ENCODE assay signal across 14 mouse cellular contexts in the genomic region with DNA sequence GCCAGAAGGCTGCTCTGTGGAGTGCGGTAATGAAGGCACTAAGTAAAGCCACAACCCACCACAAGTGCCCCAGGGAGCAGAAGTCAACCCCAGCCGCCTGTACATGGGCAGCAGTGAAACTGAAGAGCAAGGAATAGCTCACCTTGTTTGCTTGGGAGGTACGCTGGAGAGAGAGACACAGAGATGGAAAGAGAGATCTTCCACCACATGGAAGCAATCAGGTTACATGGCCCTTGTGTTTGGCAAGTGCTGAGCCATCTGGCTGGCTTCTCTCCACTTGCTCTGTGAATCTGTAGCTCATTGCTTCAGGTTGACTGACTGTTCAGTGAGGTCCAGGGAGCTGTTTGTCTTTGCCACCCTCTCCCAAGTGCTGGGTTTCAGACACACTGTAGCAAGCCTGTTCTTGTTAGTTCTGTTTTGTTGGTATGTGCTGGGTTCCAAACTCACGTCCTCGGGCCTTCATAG. TPM values are rescaled to one million over a fixed set of nuclear protein-coding genes. Genes with fewer than 3 reads are reported as not detected.
DNase-seq lines count a peak whose midpoint lies in the region; ATAC-seq and TF ChIP-seq lines count a peak whose summit lies in the region.
"Had no signal": no experiment of that assay in that cellular context is flagged by ENCODE, and none has a peak within 500 bp of the region (broad histone marks: within the 10 kb centered on the region; RNA-seq: fewer than 3 reads in every experiment).

No protein-coding gene starts in this region.

- no peaks in the 10 kb centered on the region for H3K36me3 ChIP-seq in midbrain, postnatal 0 days (ENCODE audit: insufficient read depth, low read length)
- no peaks in the 10 kb centered on the region for H3K36me3 ChIP-seq in midbrain, embryonic 14.5 days (ENCODE audit: control insufficient read depth, insufficient read depth, low read length)
- H3K36me3 ChIP-seq in liver, postnatal 0 days (replicated peaks; ENCODE audit: insufficient read depth, low read length): peaks cover 16% of the 10 kb centered on the region

- 80% methylated on average over 5 of the region's 5 CpGs for WGBS in midbrain, postnatal 0 days
- WGBS in midbrain, embryonic 14.5 days: 82% methylated on average over 5 of the region's 5 CpGs
- WGBS in liver, postnatal 0 days (ENCODE audit: insufficient replicate concordance): 52% methylated on average over 5 of the region's 5 CpGs

- DNase-seq in cerebellum, adult 11-12 months: peak; percentile 81
- DNase-seq in cerebellum, adult 8-10 months: no peak
- peak; percentile 58 for DNase-seq in midbrain, postnatal 0 days (ENCODE audit: low spot score)
- DNase-seq in midbrain, embryonic 14.5 days: no peak
- DNase-seq in liver, postnatal 0 days: no peak
- DNase-seq in kidney, adult 8-10 months: no peak
- DNase-seq in urinary bladder, postnatal 14 days (ENCODE audit: low spot score): no peak
- DNase-seq: gastrocnemius, adult 2 months; kidney, postnatal 4 days; spleen, adult 18-20 months had no signal

- H3K27ac ChIP-seq in midbrain, postnatal 0 days (ENCODE audit: low read depth, low read length): no peak overlapping the region
- no peak overlapping the region for H3K27ac ChIP-seq in midbrain, embryonic 14.5 days (replicated peaks; ENCODE audit: low read depth, low read length)
- H3K27ac ChIP-seq in liver, postnatal 0 days (ENCODE audit: low read depth): peak overlapping the region; percentile 97
- H3K27ac ChIP-seq: gastrocnemius, adult 2 months had no signal

- no peak for TF ChIP-seq CTCF in midbrain, postnatal 0 days (IDR thresholded peaks at IDR 0.05)
- TF ChIP-seq CTCF in liver, postnatal 0 days (IDR thresholded peaks at IDR 0.05; ENCODE audit: low read depth): no peak

- no peak overlapping the region for H3K4me3 ChIP-seq in midbrain, postnatal 0 days (ENCODE audit: low read depth, low read length)
- no peak overlapping the region for H3K4me3 ChIP-seq in midbrain, embryonic 14.5 days (replicated peaks; ENCODE audit: low read depth, low read length)
- no peak overlapping the region for H3K4me3 ChIP-seq in liver, postnatal 0 days (ENCODE audit: low read depth, low read length)
- H3K4me3 ChIP-seq: gastrocnemius, adult 2 months had no signal

- H3K27me3 ChIP-seq in midbrain, postnatal 0 days (ENCODE audit: insufficient read depth, low read length): no peaks in the 10 kb centered on the region
- 0 out of 2 replicates have a peak, but pooled peaks cover 3% of the 10 kb centered on the region for H3K27me3 ChIP-seq in midbrain, embryonic 14.5 days (ENCODE audit: control insufficient read depth, insufficient read depth, low read length)
- no peaks in the 10 kb centered on the region for H3K27me3 ChIP-seq in liver, postnatal 0 days (ENCODE audit: insufficient read depth, low read length)

- H3K4me1 ChIP-seq in midbrain, postnatal 0 days (ENCODE audit: insufficient read depth, low read length): peaks cover 5% of the 10 kb centered on the region; the same call in 1 of the 2 replicates
- peaks cover 14% of the 10 kb centered on the region for H3K4me1 ChIP-seq in midbrain, embryonic 14.5 days (ENCODE audit: control insufficient read depth, insufficient read depth, low read length)
- H3K4me1 ChIP-seq in liver, postnatal 0 days (ENCODE audit: insufficient read depth): peaks cover 42% of the 10 kb centered on the region

- H3K9me3 ChIP-seq in midbrain, postnatal 0 days (ENCODE audit: low read length): no peaks in the 10 kb centered on the region
- H3K9me3 ChIP-seq in midbrain, embryonic 14.5 days (ENCODE audit: control insufficient read depth, low read length): no peaks in the 10 kb centered on the region
- H3K9me3 ChIP-seq in liver, postnatal 0 days (ENCODE audit: low read length): no peaks in the 10 kb centered on the region

- ATAC-seq in midbrain, postnatal 0 days (ENCODE audit: low FRiP score): no peak
- no peak for ATAC-seq in midbrain, embryonic 14.5 days (ENCODE audit: low FRiP score, low TSS enrichment)
- peak; percentile 3; the same call in 1 of the 2 replicates for ATAC-seq in erythroid progenitor cell, adult 5-6 weeks (replicated peaks; ENCODE audit: low FRiP score, poor library complexity, severe bottlenecking)
- no peak for ATAC-seq in liver, postnatal 0 days
- ATAC-seq: activated CD4-positive, CD25-positive, alpha-beta regulatory T cell, adult 4 months had no signal

- no peak overlapping the region for H3K9ac ChIP-seq in midbrain, postnatal 0 days (replicated peaks; ENCODE audit: low read length, poor library complexity, severe bottlenecking)
- no peak overlapping the region for H3K9ac ChIP-seq in midbrain, embryonic 14.5 days (replicated peaks; ENCODE audit: low read length)
- peak overlapping the region; percentile 79 for H3K9ac ChIP-seq in liver, postnatal 0 days (replicated peaks)

- H3K4me2 ChIP-seq in midbrain, postnatal 0 days (ENCODE audit: low read depth, low read length, poor library complexity, severe bottlenecking): no peak overlapping the region
- no peak overlapping the region for H3K4me2 ChIP-seq in midbrain, embryonic 14.5 days (ENCODE audit: low read length)
- H3K4me2 ChIP-seq in liver, postnatal 0 days (ENCODE audit: low read depth, low read length): peak overlapping the region; percentile 94

- no peak for TF ChIP-seq EP300 in liver, postnatal 0 days (IDR thresholded peaks at IDR 0.05; ENCODE audit: low read depth)

RNA-seq across cellular contexts. Expression of a gene that starts 2.8 kb away (rescaled TPM):
- 3.8 and 5.3 TPM in 2 replicates for total RNA-seq in midbrain, postnatal 0 days (2014; rRNA removed)
- 7.0 and 7.8 TPM in 2 replicates for polyA plus RNA-seq in midbrain, postnatal 0 days (2015; fragmentation: Nextera tagmentation; extraction: Ambion mirVana)
- polyA plus RNA-seq in midbrain, embryonic 14.5 days (2014; fragmentation: Nextera tagmentation; extraction: Ambion mirVana): 5.3 and 7.3 TPM in 2 replicates
- total RNA-seq in erythroid progenitor cell, adult 5-6 weeks (2015; ENCODE audit: low replicate concordance): 17.2 and 22.3 TPM in 2 replicates
- 16.8 and 18.2 TPM in 2 replicates for total RNA-seq in erythroid progenitor cell, adult 5-6 weeks (2017; ENCODE audit: low replicate concordance)
- 167 and 174 TPM in 2 replicates for polyA plus RNA-seq in liver, postnatal 0 days (2015; fragmentation: Nextera tagmentation; extraction: Ambion mirVana)
- polyA plus RNA-seq: activated CD4-positive, CD25-positive, alpha-beta regulatory T cell, adult 4 months had no signal

RNA-seq across cellular contexts. Expression of a gene that starts 3.3 kb away (rescaled TPM):
- 5.2 and 7.5 TPM in 2 replicates for total RNA-seq in midbrain, postnatal 0 days (2014; rRNA removed)
- polyA plus RNA-seq in midbrain, postnatal 0 days (2015; fragmentation: Nextera tagmentation; extraction: Ambion mirVana): 12.6 and 14.6 TPM in 2 replicates
- 2.5 and 3.5 TPM in 2 replicates for polyA plus RNA-seq in midbrain, embryonic 14.5 days (2014; fragmentation: Nextera tagmentation; extraction: Ambion mirVana)
- total RNA-seq in erythroid progenitor cell, adult 5-6 weeks (2015; ENCODE audit: low replicate concordance): not detected in 2 replicates
- 1.0 TPM in 1 of 2 replicates, not detected in the other for total RNA-seq in erythroid progenitor cell, adult 5-6 weeks (2017; ENCODE audit: low replicate concordance)
- polyA plus RNA-seq in liver, postnatal 0 days (2015; fragmentation: Nextera tagmentation; extraction: Ambion mirVana): 5.6 TPM in 2 replicates

RNA-seq across cellular contexts. Expression of a gene that starts 12.2 kb away (rescaled TPM):
- 15.6 and 23.1 TPM in 2 replicates for total RNA-seq in midbrain, postnatal 0 days (2014; rRNA removed)
- polyA plus RNA-seq in midbrain, postnatal 0 days (2015; fragmentation: Nextera tagmentation; extraction: Ambion mirVana): 26.5 and 29.6 TPM in 2 replicates
- polyA plus RNA-seq in midbrain, embryonic 14.5 days (2014; fragmentation: Nextera tagmentation; extraction: Ambion mirVana): 20.4 and 21.6 TPM in 2 replicates
- total RNA-seq in erythroid progenitor cell, adult 5-6 weeks (2015; ENCODE audit: low replicate concordance): 7.2 and 13.4 TPM in 2 replicates
- 6.1 and 10.8 TPM in 2 replicates for total RNA-seq in erythroid progenitor cell, adult 5-6 weeks (2017; ENCODE audit: low replicate concordance)
- polyA plus RNA-seq in liver, postnatal 0 days (2015; fragmentation: Nextera tagmentation; extraction: Ambion mirVana): 25.5 and 27.4 TPM in 2 replicates

RNA-seq across cellular contexts. Expression of a gene that starts 15.7 kb away (rescaled TPM):
- total RNA-seq in midbrain, postnatal 0 days (2014; rRNA removed): 0.71 and 0.77 TPM in 2 replicates
- 0.62 and 0.71 TPM in 2 replicates for polyA plus RNA-seq in midbrain, postnatal 0 days (2015; fragmentation: Nextera tagmentation; extraction: Ambion mirVana)
- polyA plus RNA-seq in midbrain, embryonic 14.5 days (2014; fragmentation: Nextera tagmentation; extraction: Ambion mirVana): 0.26 TPM in 1 of 2 replicates, not detected in the other
- 0.84 TPM in 1 of 2 replicates, not detected in the other for total RNA-seq in erythroid progenitor cell, adult 5-6 weeks (2015; ENCODE audit: low replicate concordance)
- 0.13 and 30.2 TPM in 2 replicates for total RNA-seq in erythroid progenitor cell, adult 5-6 weeks (2017; ENCODE audit: low replicate concordance)
- 1.5 and 1.8 TPM in 2 replicates for polyA plus RNA-seq in liver, postnatal 0 days (2015; fragmentation: Nextera tagmentation; extraction: Ambion mirVana)
- polyA plus RNA-seq: activated CD4-positive, CD25-positive, alpha-beta regulatory T cell, adult 4 months had no signal

RNA-seq across cellular contexts. Expression of a gene that starts 23.7 kb away (rescaled TPM):
- total RNA-seq in midbrain, postnatal 0 days (2014; rRNA removed): 17.5 and 23.1 TPM in 2 replicates
- polyA plus RNA-seq in midbrain, postnatal 0 days (2015; fragmentation: Nextera tagmentation; extraction: Ambion mirVana): 12.5 and 12.8 TPM in 2 replicates
- polyA plus RNA-seq in midbrain, embryonic 14.5 days (2014; fragmentation: Nextera tagmentation; extraction: Ambion mirVana): 2.9 and 3.2 TPM in 2 replicates
- total RNA-seq in erythroid progenitor cell, adult 5-6 weeks (2015; ENCODE audit: low replicate concordance): not detected in 2 replicates
- total RNA-seq in erythroid progenitor cell, adult 5-6 weeks (2017; ENCODE audit: low replicate concordance): not detected in 2 replicates
- polyA plus RNA-seq in liver, postnatal 0 days (2015; fragmentation: Nextera tagmentation; extraction: Ambion mirVana): 0.08 and 0.20 TPM in 2 replicates
- total RNA-seq: megakaryocyte-erythroid progenitor cell, adult 5-6 weeks had no signal
- polyA plus RNA-seq: activated CD4-positive, CD25-positive, alpha-beta regulatory T cell, adult 4 months; heart, embryonic 14.5 days had no signal

Comparison
In these comparisons a context has a peak if more than half of its experiments do, and no peak if none do; other contexts are left out.
1. DNase-seq: peak in cerebellum, adult 11-12 months (single experiment) and midbrain, postnatal 0 days (single experiment); none in cerebellum, adult 8-10 months (single experiment), midbrain, embryonic 14.5 days (single experiment), liver, postnatal 0 days (single experiment), kidney, adult 8-10 months (0 of 2) and urinary bladder, postnatal 14 days (single experiment).
2. RNA of a gene that starts 2.8 kb away (polyA plus RNA-seq): 167 to 174 TPM in liver, postnatal 0 days; 7.0 to 7.8 TPM in midbrain, postnatal 0 days and 5.3 to 7.3 TPM in midbrain, embryonic 14.5 days; every median in the first group is over 10 times any median in the second.